Mouse (Mus musculus): Measurements from ENCODE around the gene Ubn1.

- TF ChIP-seq CTCF (IDR thresholded peaks at IDR 0.05; ENCODE audit: control insufficient read depth, insufficient read depth, low read length) (no peak), POLR2A (IDR thresholded peaks at IDR 0.05; ENCODE audit: borderline replicate concordance, control insufficient read depth, low read depth, low read length) (no peak)
Measured at GRCm38 (mm10) chr16:5134623-5135330, 84.9 kb downstream of the Ubn1 start.
